Mouse (Mus musculus): ENCODE results near the gene Hoxd9. TPM values are rescaled to one million over a fixed set of nuclear protein-coding genes. Genes with fewer than 3 reads are reported as not detected.

Hoxd9 gene
- total RNA-seq, 2 experiments from 2014 or later = 9.8 to 12.3 TPM

- DNase-seq (ENCODE audit: low spot score in 2 of 2) = no peak
Observed at GRCm38 (mm10) chr2:74682796-74683195, 14.7 kb upstream of the Hoxd9 start.

- no peak for DNase-seq (ENCODE audit: low spot score in 2 of 2)
Observed at GRCm38 (mm10) chr2:74683471-74683951, 14.0 kb upstream of the Hoxd9 start.

- no peak for DNase-seq (ENCODE audit: low spot score in 2 of 2)
Observed at GRCm38 (mm10) chr2:74684106-74684505, 13.4 kb upstream of the Hoxd9 start.

- no peak for DNase-seq (ENCODE audit: low spot score in 2 of 2)
Observed at GRCm38 (mm10) chr2:74685059-74685603, 12.4 kb upstream of the Hoxd9 start.

GRCm38 (mm10) chr2:74686301-74686987 lies 11.1 kb upstream of the Hoxd9 start:
- no peak for DNase-seq (ENCODE audit: low spot score in 2 of 2)

GRCm38 (mm10) chr2:74686988-74687697 lies 10.4 kb upstream of the Hoxd9 start:
- DNase-seq (ENCODE audit: low spot score in 2 of 2) = no peak

GRCm38 (mm10) chr2:74687698-74688555 lies 9.6 kb upstream of the Hoxd9 start:
- DNase-seq (ENCODE audit: low spot score in 2 of 2) = no peak

- DNase-seq (ENCODE audit: low spot score in 2 of 2) = no peak
Observed at GRCm38 (mm10) chr2:74688795-74689573, 8.5 kb upstream of the Hoxd9 start.

- no peak for DNase-seq (ENCODE audit: low spot score in 2 of 2)
Observed at GRCm38 (mm10) chr2:74689574-74690337, 7.8 kb upstream of the Hoxd9 start.

- DNase-seq (ENCODE audit: low spot score in 2 of 2) = no peak
Observed at GRCm38 (mm10) chr2:74690338-74690716, 7.2 kb upstream of the Hoxd9 start.

- peak in 1 of 2 experiments; percentile 77 for DNase-seq (ENCODE audit: low spot score in 2 of 2)
Observed at GRCm38 (mm10) chr2:74691022-74691951, 6.2 kb upstream of the Hoxd9 start, which contains the start of gene Hoxd10. Gene Hoxd10 (plus strand): TSS chr2:74691924.

GRCm38 (mm10) chr2:74691995-74692807 lies 5.3 kb upstream of the Hoxd9 start:
- peak in 1 of 2 experiments; percentile 24 for DNase-seq (ENCODE audit: low spot score in 2 of 2)

- no peak for DNase-seq (ENCODE audit: low spot score in 2 of 2)
Observed at GRCm38 (mm10) chr2:74692808-74693431, 4.6 kb upstream of the Hoxd9 start.

GRCm38 (mm10) chr2:74693432-74693827 lies 4.1 kb upstream of the Hoxd9 start:
- DNase-seq (ENCODE audit: low spot score in 2 of 2) = no peak

- peak in 1 of 2 experiments; percentile 23 for DNase-seq (ENCODE audit: low spot score in 2 of 2)
Observed at GRCm38 (mm10) chr2:74694066-74694465, 3.5 kb upstream of the Hoxd9 start.

- DNase-seq (ENCODE audit: low spot score in 2 of 2) = no peak
Observed at GRCm38 (mm10) chr2:74695383-74695782, 2.1 kb upstream of the Hoxd9 start.

GRCm38 (mm10) chr2:74695813-74696430 lies 1.6 kb upstream of the Hoxd9 start:
- no peak for DNase-seq (ENCODE audit: low spot score in 2 of 2)

Measured in gastrocnemius, postnatal 4 days (tissue).